In the genomic region with DNA sequence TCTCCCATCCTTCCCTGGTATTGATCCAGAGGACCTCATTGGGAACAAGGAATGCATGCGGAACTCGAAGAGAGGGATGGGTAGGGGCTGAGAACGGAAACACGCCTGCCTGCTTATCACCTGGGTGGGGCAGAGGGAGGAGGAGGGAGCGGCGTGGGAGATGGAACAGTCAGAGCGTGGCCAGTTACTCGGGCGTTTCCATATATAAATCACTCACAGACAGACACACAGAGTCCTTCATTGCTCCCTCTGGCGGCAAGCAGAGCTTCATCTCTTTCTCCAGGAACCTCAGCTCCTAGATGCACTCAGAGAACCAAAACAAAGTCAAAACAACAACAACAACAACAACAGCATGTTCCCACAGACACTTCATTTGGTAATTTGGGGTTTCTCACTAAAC, we compare ENCODE assay signal across 10 mouse cellular contexts. TPM values are rescaled to one million over a fixed set of nuclear protein-coding genes. Genes with fewer than 3 reads are reported as not detected.
DNase-seq lines count a peak whose midpoint lies in the region; ATAC-seq and TF ChIP-seq lines count a peak whose summit lies in the region.
"Had no signal": no experiment of that assay in that cellular context is flagged by ENCODE, and none has a peak within 500 bp of the region (broad histone marks: within the 10 kb centered on the region; RNA-seq: fewer than 3 reads in every experiment).

No protein-coding gene starts in this region.

- peak; percentile 61 for TF ChIP-seq CTCF in Patski (IDR thresholded peaks at IDR 0.05)
- peak; percentile 15 for TF ChIP-seq CTCF in lung, adult 2 months (IDR thresholded peaks at IDR 0.05; ENCODE audit: insufficient read depth, low read length)

- no peak for ATAC-seq in limb, embryonic 12.5 days (ENCODE audit: insufficient number of reproducible peaks, insufficient read depth, low FRiP score, low TSS enrichment, low read depth)
- no peak for ATAC-seq in Patski
- no peak for ATAC-seq in forebrain, embryonic 13.5 days
- ATAC-seq in monocyte, adult 5-6 weeks (replicated peaks; ENCODE audit: insufficient number of reproducible peaks, low FRiP score, low TSS enrichment, poor library complexity, severe bottlenecking): no peak

- no peak for DNase-seq in limb, embryonic 10.5 days (ENCODE audit: low spot score)
- no peak for DNase-seq in Patski (ENCODE audit: low read depth, low spot score)
- DNase-seq in heart, postnatal 14 days: peak; percentile 58
- DNase-seq in lung, adult 2 months: no peak
- peak; percentile 78 for DNase-seq in thymus, postnatal 4 days

- H3K36me3 ChIP-seq in limb, embryonic 12.5 days: no peaks in the 10 kb centered on the region
- no peaks in the 10 kb centered on the region for H3K36me3 ChIP-seq in limb, embryonic 10.5 days
- H3K36me3 ChIP-seq in forebrain, embryonic 13.5 days (ENCODE audit: poor library complexity, severe bottlenecking): no peaks in the 10 kb centered on the region
- H3K36me3 ChIP-seq: embryonic facial prominence, embryonic 15.5 days had no signal

- CTCF ChIA-PET in Patski (lab: Charles Lee): interaction anchor here (0.8 to 4.5 kb wide), 30 partner anchors 8 to 89 kb away, joined by 3 to 80 read pairs (median 5); partner anchors contain the start of gene Csrp1

- no peak overlapping the region for H3K27ac ChIP-seq in limb, embryonic 12.5 days
- no peak overlapping the region for H3K27ac ChIP-seq in limb, embryonic 10.5 days
- no peak overlapping the region for H3K27ac ChIP-seq in forebrain, embryonic 13.5 days
- H3K27ac ChIP-seq: embryonic facial prominence, embryonic 15.5 days had no signal

- no peak for TF ChIP-seq POLR2A in lung, adult 2 months (IDR thresholded peaks at IDR 0.05; ENCODE audit: borderline replicate concordance, extremely low read depth, low read depth, low read length)

- H3K4me1 ChIP-seq in limb, embryonic 12.5 days (replicated peaks): peaks cover 4% of the 10 kb centered on the region
- peaks cover 21% of the 10 kb centered on the region for H3K4me1 ChIP-seq in limb, embryonic 10.5 days
- peaks cover 6% of the 10 kb centered on the region; the same call in 1 of the 2 replicates for H3K4me1 ChIP-seq in lung, adult 2 months (ENCODE audit: control insufficient read depth, insufficient read depth, low read length)
- H3K4me1 ChIP-seq in forebrain, embryonic 13.5 days: peaks cover 4% of the 10 kb centered on the region

- WGBS in limb, embryonic 12.5 days: 31% methylated on average over 10 of the region's 10 CpGs
- 23% methylated on average over 10 of the region's 10 CpGs for WGBS in limb, embryonic 10.5 days
- 12% methylated on average over 10 of the region's 10 CpGs for WGBS in lung, adult 2 months
- 57% methylated on average over 10 of the region's 10 CpGs for WGBS in forebrain, embryonic 13.5 days

- POLR2A ChIA-PET in Patski (lab: Charles Lee): interaction anchor here (1.6 kb wide), 1 partner anchor 22 kb away, joined by 3 read pairs; no protein-coding TSS in a partner anchor

- no peaks in the 10 kb centered on the region for H3K9me3 ChIP-seq in limb, embryonic 12.5 days
- H3K9me3 ChIP-seq in limb, embryonic 10.5 days (replicated peaks): no peaks in the 10 kb centered on the region
- no peaks in the 10 kb centered on the region for H3K9me3 ChIP-seq in forebrain, embryonic 13.5 days (replicated peaks)
- H3K9me3 ChIP-seq: embryonic facial prominence, embryonic 15.5 days had no signal

- in situ Hi-C loops in Patski (cut with MboI; ENCODE audit: low pct_unique_long_range_greater_than_20kb): loop anchor here (5.0 kb wide), 1 partner anchor 36 kb away; no protein-coding TSS in a partner anchor

- no peak overlapping the region for H3K9ac ChIP-seq in limb, embryonic 12.5 days (replicated peaks)
- H3K9ac ChIP-seq in forebrain, embryonic 13.5 days: no peak overlapping the region
- H3K9ac ChIP-seq: embryonic facial prominence, embryonic 15.5 days had no signal

- H3K27me3 ChIP-seq in limb, embryonic 12.5 days: peaks cover 13% of the 10 kb centered on the region
- 0 out of 2 replicates have a peak, but pooled peaks cover 11% of the 10 kb centered on the region for H3K27me3 ChIP-seq in limb, embryonic 10.5 days (ENCODE audit: low read depth, poor library complexity, severe bottlenecking)
- H3K27me3 ChIP-seq in Patski: no peaks in the 10 kb centered on the region
- H3K27me3 ChIP-seq in forebrain, embryonic 13.5 days: peaks cover 14% of the 10 kb centered on the region; the same call in 1 of the 2 replicates
- H3K27me3 ChIP-seq: embryonic facial prominence, embryonic 15.5 days had no signal

- H3K4me2 ChIP-seq in limb, embryonic 12.5 days: 0 out of 2 replicates have a peak overlapping the region, but pooled peaks have one; percentile 27
- no peak overlapping the region for H3K4me2 ChIP-seq in forebrain, embryonic 13.5 days
- H3K4me2 ChIP-seq: embryonic facial prominence, embryonic 15.5 days had no signal

- intact Hi-C loops in heart, postnatal 14 days (cut with DNase I): no loop called here

- no peak overlapping the region for H3K4me3 ChIP-seq in limb, embryonic 12.5 days (replicated peaks)
- H3K4me3 ChIP-seq in limb, embryonic 10.5 days: no peak overlapping the region
- H3K4me3 ChIP-seq in lung, adult 2 months (replicated peaks; ENCODE audit: extremely low read depth, low read depth, low read length): no peak overlapping the region
- H3K4me3 ChIP-seq in forebrain, embryonic 13.5 days: no peak overlapping the region
- H3K4me3 ChIP-seq: embryonic facial prominence, embryonic 15.5 days had no signal

RNA-seq across cellular contexts. Expression of gene Tnni1, which starts 9.5 kb away (rescaled TPM):
- polyA plus RNA-seq in limb, embryonic 12.5 days (2016; fragmentation: Nextera tagmentation; extraction: Ambion mirVana): 89.0 and 101 TPM in 2 replicates
- 8.3 and 12.7 TPM in 2 replicates for polyA plus RNA-seq in limb, embryonic 10.5 days (2016; fragmentation: Nextera tagmentation; extraction: Ambion mirVana)
- 0.83 TPM for polyA plus RNA-seq in Patski (2021)
- 10 to 100 TPM; 18.6 to 29.4 TPM for total RNA-seq in heart, postnatal 14 days (2021)
- polyA plus RNA-seq in lung, adult 2 months (2012; rRNA removed): 0.26 and 1.5 TPM in 2 replicates
- 0.37 and 1.1 TPM in 2 replicates for polyA plus RNA-seq in forebrain, embryonic 13.5 days (2015; fragmentation: Nextera tagmentation; extraction: Ambion mirVana)
- 0.97 to 3.4 TPM in 2 of 3 replicates, not detected in the other for total RNA-seq in monocyte, adult 5-6 weeks (2017)
- total RNA-seq: neutrophil, adult 5-6 weeks had no signal

RNA-seq across cellular contexts. Expression of gene Phlda3, which starts 22.8 kb away (rescaled TPM):
- 43.6 and 43.7 TPM in 2 replicates for polyA plus RNA-seq in limb, embryonic 12.5 days (2016; fragmentation: Nextera tagmentation; extraction: Ambion mirVana)
- 30.2 and 33.0 TPM in 2 replicates for polyA plus RNA-seq in limb, embryonic 10.5 days (2016; fragmentation: Nextera tagmentation; extraction: Ambion mirVana)
- polyA plus RNA-seq in Patski (2021): 104 TPM
- total RNA-seq in heart, postnatal 14 days (2021): 10 to 100 TPM; 17.2 to 18.4 TPM
- polyA plus RNA-seq in lung, adult 2 months (2012; rRNA removed): 98.6 and 156 TPM in 2 replicates
- polyA plus RNA-seq in forebrain, embryonic 13.5 days (2015; fragmentation: Nextera tagmentation; extraction: Ambion mirVana): 12.1 TPM in 2 replicates
- total RNA-seq in monocyte, adult 5-6 weeks (2017): 0.39 to 7.4 TPM (median 1.4 TPM) in 3 replicates

RNA-seq across cellular contexts. Expression of gene Lad1, which starts 29.7 kb away (rescaled TPM):
- polyA plus RNA-seq in limb, embryonic 12.5 days (2016; fragmentation: Nextera tagmentation; extraction: Ambion mirVana): 5.2 and 5.3 TPM in 2 replicates
- 5.1 and 6.0 TPM in 2 replicates for polyA plus RNA-seq in limb, embryonic 10.5 days (2016; fragmentation: Nextera tagmentation; extraction: Ambion mirVana)
- polyA plus RNA-seq in Patski (2021): 138 TPM
- 1 to 10 TPM; 4.9 to 6.0 TPM for total RNA-seq in heart, postnatal 14 days (2021)
- polyA plus RNA-seq in lung, adult 2 months (2012; rRNA removed): 6.9 and 43.2 TPM in 2 replicates
- 0.11 and 0.36 TPM in 2 replicates for polyA plus RNA-seq in forebrain, embryonic 13.5 days (2015; fragmentation: Nextera tagmentation; extraction: Ambion mirVana)
- total RNA-seq in monocyte, adult 5-6 weeks (2017): 0.29 TPM in 1 of 3 replicates, not detected in the others

RNA-seq across cellular contexts. Expression of gene Tnnt2, which starts 47.4 kb away (rescaled TPM):
- polyA plus RNA-seq in limb, embryonic 12.5 days (2016; fragmentation: Nextera tagmentation; extraction: Ambion mirVana): 36.0 and 40.6 TPM in 2 replicates
- 2.1 and 4.0 TPM in 2 replicates for polyA plus RNA-seq in limb, embryonic 10.5 days (2016; fragmentation: Nextera tagmentation; extraction: Ambion mirVana)
- polyA plus RNA-seq in Patski (2021): 1.1 TPM
- total RNA-seq in heart, postnatal 14 days (2021): 1,000 to 10,000 TPM; 7,950 to 8,027 TPM
- polyA plus RNA-seq in lung, adult 2 months (2012; rRNA removed): 31.3 and 74.6 TPM in 2 replicates
- polyA plus RNA-seq in forebrain, embryonic 13.5 days (2015; fragmentation: Nextera tagmentation; extraction: Ambion mirVana): 0.36 and 9.2 TPM in 2 replicates
- not detected in 3 replicates for total RNA-seq in monocyte, adult 5-6 weeks (2017)
- total RNA-seq: neutrophil, adult 5-6 weeks had no signal

Comparison
In these comparisons a context has a peak if more than half of its experiments do, and no peak if none do; other contexts are left out.
1. DNase-seq: peak in heart, postnatal 14 days (2 of 2) and thymus, postnatal 4 days (single experiment); none in limb, embryonic 10.5 days (single experiment), Patski (single experiment) and lung, adult 2 months (single experiment).